Mouse (Mus musculus): ENCODE results near the gene Hck. TPM values are rescaled to one million over a fixed set of nuclear protein-coding genes. Genes with fewer than 3 reads are reported as not detected.

Hck gene
- polyA plus RNA-seq, 1 experiment from 2014 or later = 4.9 TPM

GRCm38 (mm10) chr2:153086166-153086565 is 22.1 kb upstream of the Hck start:
- H3K4me2 ChIP-seq (ENCODE audit: low read length) = no peak overlapping the region
- ATAC-seq = no peak
- no peak overlapping the region for H3K27ac ChIP-seq (ENCODE audit: low read length)
- H3K36me3 ChIP-seq (ENCODE audit: control insufficient read depth, insufficient read depth, low read length) = no peaks in the 10 kb centered on the region
- H3K4me1 ChIP-seq (ENCODE audit: control insufficient read depth, insufficient read depth, low read length) = no peaks in the 10 kb centered on the region
- no peak overlapping the region for H3K4me3 ChIP-seq (ENCODE audit: low read depth, low read length)
- H3K9me3 ChIP-seq (replicated peaks; ENCODE audit: control insufficient read depth, low read length, poor library complexity, severe bottlenecking) = no peaks in the 10 kb centered on the region
- no peaks in the 10 kb centered on the region for H3K27me3 ChIP-seq (ENCODE audit: control insufficient read depth, insufficient read depth, low read depth, low read length)
- 91% methylated on average over 4 of the region's 4 CpGs for WGBS
- no peak overlapping the region for H3K9ac ChIP-seq (ENCODE audit: low read depth, low read length)

DNA sequence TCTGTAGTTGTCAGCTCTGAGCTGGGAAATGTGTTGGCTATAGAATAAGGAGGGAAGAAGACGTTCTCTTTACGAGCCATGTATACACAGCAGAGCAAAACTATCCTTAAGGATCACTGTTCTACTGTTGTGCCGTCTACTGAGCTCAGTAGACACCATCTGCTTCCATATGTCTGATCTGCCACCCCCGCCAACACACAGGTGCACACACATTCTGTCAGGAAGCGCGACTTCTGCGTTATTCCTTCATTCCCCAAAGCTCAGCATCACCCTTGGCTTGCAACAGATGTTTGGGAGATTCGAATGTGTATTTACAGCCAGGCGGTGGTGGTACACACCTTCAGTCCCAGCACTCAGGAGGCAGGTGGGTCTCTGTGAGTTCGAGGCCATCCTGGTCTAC is 21.2 kb upstream of the Hck start:
- Histone ChIP-seq H3K36me3 (ENCODE audit: control insufficient read depth, insufficient read depth, low read length) (no peaks in the 10 kb centered on the region), H3K9me3 (replicated peaks; ENCODE audit: control insufficient read depth, low read length, poor library complexity, severe bottlenecking) (no peaks in the 10 kb centered on the region), H3K4me2 (ENCODE audit: low read length) (no peak overlapping the region), H3K4me1 (ENCODE audit: control insufficient read depth, insufficient read depth, low read length) (no peaks in the 10 kb centered on the region), H3K9ac (ENCODE audit: low read depth, low read length) (no peak overlapping the region), H3K27ac (ENCODE audit: low read length) (no peak overlapping the region), H3K27me3 (ENCODE audit: control insufficient read depth, insufficient read depth, low read depth, low read length) (no peaks in the 10 kb centered on the region), H3K4me3 (ENCODE audit: low read depth, low read length) (no peak overlapping the region)
- WGBS = 88% methylated on average over 10 of the region's 10 CpGs
- no peak for ATAC-seq

- WGBS = 67% methylated on average over 2 of the region's 2 CpGs
- H3K4me3 ChIP-seq (ENCODE audit: low read depth, low read length) = no peak overlapping the region
- no peaks in the 10 kb centered on the region for H3K9me3 ChIP-seq (replicated peaks; ENCODE audit: control insufficient read depth, low read length, poor library complexity, severe bottlenecking)
- H3K4me2 ChIP-seq (ENCODE audit: low read length) = no peak overlapping the region
- no peak overlapping the region for H3K27ac ChIP-seq (ENCODE audit: low read length)
- ATAC-seq = no peak
- no peaks in the 10 kb centered on the region for H3K36me3 ChIP-seq (ENCODE audit: control insufficient read depth, insufficient read depth, low read length)
- H3K9ac ChIP-seq (ENCODE audit: low read depth, low read length) = no peak overlapping the region
- no peaks in the 10 kb centered on the region for H3K27me3 ChIP-seq (ENCODE audit: control insufficient read depth, insufficient read depth, low read depth, low read length)
- no peaks in the 10 kb centered on the region for H3K4me1 ChIP-seq (ENCODE audit: control insufficient read depth, insufficient read depth, low read length)
Measured at GRCm38 (mm10) chr2:153089316-153089715, 19.0 kb upstream of the Hck start.

GRCm38 (mm10) chr2:153090551-153091165 is 17.6 kb upstream of the Hck start:
- H3K4me3 ChIP-seq (ENCODE audit: low read depth, low read length) = no peak overlapping the region
- no peaks in the 10 kb centered on the region for H3K27me3 ChIP-seq (ENCODE audit: control insufficient read depth, insufficient read depth, low read depth, low read length)
- no peaks in the 10 kb centered on the region for H3K9me3 ChIP-seq (replicated peaks; ENCODE audit: control insufficient read depth, low read length, poor library complexity, severe bottlenecking)
- no peak overlapping the region for H3K4me2 ChIP-seq (ENCODE audit: low read length)
- WGBS = 46% methylated on average over 10 of the region's 10 CpGs
- H3K36me3 ChIP-seq (ENCODE audit: control insufficient read depth, insufficient read depth, low read length) = no peaks in the 10 kb centered on the region
- no peak for ATAC-seq
- H3K27ac ChIP-seq (ENCODE audit: low read length) = no peak overlapping the region
- H3K4me1 ChIP-seq (ENCODE audit: control insufficient read depth, insufficient read depth, low read length) = no peaks in the 10 kb centered on the region
- H3K9ac ChIP-seq (ENCODE audit: low read depth, low read length) = no peak overlapping the region

GRCm38 (mm10) chr2:153107046-153107766 is 1.1 kb upstream of the Hck start:
- Histone ChIP-seq H3K9ac (ENCODE audit: low read depth, low read length) (no peak overlapping the region), H3K4me2 (ENCODE audit: low read length) (peak overlapping the region; percentile 76), H3K4me3 (ENCODE audit: low read depth, low read length) (no peak overlapping the region), H3K4me1 (ENCODE audit: control insufficient read depth, insufficient read depth, low read length) (peaks cover 11% of the 10 kb centered on the region), H3K36me3 (ENCODE audit: control insufficient read depth, insufficient read depth, low read length) (no peaks in the 10 kb centered on the region), H3K27me3 (ENCODE audit: control insufficient read depth, insufficient read depth, low read depth, low read length) (peaks cover 9% of the 10 kb centered on the region), H3K9me3 (replicated peaks; ENCODE audit: control insufficient read depth, low read length, poor library complexity, severe bottlenecking) (no peaks in the 10 kb centered on the region), H3K27ac (ENCODE audit: low read length) (no peak overlapping the region)
- no peak for ATAC-seq
- WGBS = 39% methylated on average over 23 of the region's 23 CpGs

- 1% methylated on average over 15 of the region's 15 CpGs for WGBS
- Histone ChIP-seq H3K36me3 (ENCODE audit: control insufficient read depth, insufficient read depth, low read length) (no peaks in the 10 kb centered on the region), H3K27me3 (ENCODE audit: control insufficient read depth, insufficient read depth, low read depth, low read length) (peaks cover 9% of the 10 kb centered on the region), H3K27ac (ENCODE audit: low read length) (no peak overlapping the region), H3K4me2 (ENCODE audit: low read length) (peak overlapping the region; percentile 76), H3K4me3 (ENCODE audit: low read depth, low read length) (peak overlapping the region; percentile 46), H3K4me1 (ENCODE audit: control insufficient read depth, insufficient read depth, low read length) (peaks cover 11% of the 10 kb centered on the region), H3K9me3 (replicated peaks; ENCODE audit: control insufficient read depth, low read length, poor library complexity, severe bottlenecking) (no peaks in the 10 kb centered on the region), H3K9ac (ENCODE audit: low read depth, low read length) (no peak overlapping the region)
- ATAC-seq = no peak
Measured at GRCm38 (mm10) chr2:153107802-153108201, 466 bp upstream of the Hck start.

GRCm38 (mm10) chr2:153109596-153109995 is 1.3 kb downstream of the Hck start:
- 73% methylated on average over 7 of the region's 7 CpGs for WGBS
- no peak for ATAC-seq

DNA sequence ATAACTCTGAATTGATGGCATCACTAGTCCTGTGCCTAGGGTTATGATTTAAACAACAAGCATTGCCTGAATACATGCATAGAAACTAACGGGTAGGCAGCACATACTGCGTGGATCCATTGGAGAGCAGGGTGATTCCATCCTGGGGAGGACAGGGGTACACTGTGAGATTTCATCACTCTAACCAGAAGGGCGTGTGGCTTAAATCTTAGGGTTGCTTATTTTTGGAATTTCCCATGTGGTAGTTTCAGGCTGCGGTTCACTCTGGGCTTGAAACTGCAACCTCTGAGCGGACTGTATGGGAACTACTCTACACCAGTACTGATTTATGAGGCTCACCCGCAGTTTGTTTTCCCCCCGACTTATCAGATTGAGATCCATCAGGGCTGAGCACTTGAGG is 3.0 kb downstream of the Hck start:
- no peak overlapping the region for H3K27ac ChIP-seq (ENCODE audit: low read length)
- no peak for ATAC-seq
- WGBS = 94% methylated on average over 7 of the region's 7 CpGs

More at GRCm38 (mm10) chr2:153109596-153109995, 1.3 kb downstream of the Hck start:
- H3K27me3 ChIP-seq (ENCODE audit: control insufficient read depth, insufficient read depth, low read depth, low read length) = peaks cover 9% of the 10 kb centered on the region
- no peak overlapping the region for H3K9ac ChIP-seq (ENCODE audit: low read depth, low read length)
- H3K36me3 ChIP-seq (ENCODE audit: control insufficient read depth, insufficient read depth, low read length) = no peaks in the 10 kb centered on the region
- peaks cover 11% of the 10 kb centered on the region for H3K4me1 ChIP-seq (ENCODE audit: control insufficient read depth, insufficient read depth, low read length)
- no peak overlapping the region for H3K4me2 ChIP-seq (ENCODE audit: low read length)
- no peak overlapping the region for H3K27ac ChIP-seq (ENCODE audit: low read length)
- no peak overlapping the region for H3K4me3 ChIP-seq (ENCODE audit: low read depth, low read length)
- H3K9me3 ChIP-seq (replicated peaks; ENCODE audit: control insufficient read depth, low read length, poor library complexity, severe bottlenecking) = no peaks in the 10 kb centered on the region

DNA sequence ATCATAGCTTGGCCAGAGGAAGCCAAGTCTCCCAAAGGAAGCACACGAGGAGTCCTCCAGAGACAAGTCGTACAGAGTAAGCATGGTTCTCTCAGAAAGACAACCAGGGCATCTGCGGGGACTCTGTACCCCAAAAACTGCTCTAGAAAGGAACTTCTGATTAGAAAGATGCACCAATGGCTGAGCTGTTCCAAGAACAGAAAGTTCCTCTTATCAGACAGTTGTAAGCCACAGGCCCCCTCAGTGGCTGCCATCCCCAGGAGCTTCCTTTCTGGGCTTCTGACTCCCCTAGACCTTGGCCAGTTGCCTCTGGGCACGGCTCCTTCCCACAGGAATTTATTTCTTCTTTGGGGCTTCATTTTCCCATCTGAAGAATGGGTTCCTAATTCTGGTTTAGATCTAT is 7.4 kb downstream of the Hck start:
- Histone ChIP-seq H3K4me1 (ENCODE audit: control insufficient read depth, insufficient read depth, low read length) (no peaks in the 10 kb centered on the region), H3K9ac (ENCODE audit: low read depth, low read length) (no peak overlapping the region), H3K27ac (ENCODE audit: low read length) (no peak overlapping the region), H3K4me2 (ENCODE audit: low read length) (no peak overlapping the region), H3K27me3 (ENCODE audit: control insufficient read depth, insufficient read depth, low read depth, low read length) (no peaks in the 10 kb centered on the region), H3K9me3 (replicated peaks; ENCODE audit: control insufficient read depth, low read length, poor library complexity, severe bottlenecking) (no peaks in the 10 kb centered on the region), H3K36me3 (ENCODE audit: control insufficient read depth, insufficient read depth, low read length) (no peaks in the 10 kb centered on the region), H3K4me3 (ENCODE audit: low read depth, low read length) (no peak overlapping the region)
- 75% methylated on average over 4 of the region's 4 CpGs for WGBS
- no peak for ATAC-seq

More for the DNA sequence above, 3.0 kb downstream of the Hck start:
- Histone ChIP-seq H3K9ac (ENCODE audit: low read depth, low read length) (no peak overlapping the region), H3K36me3 (ENCODE audit: control insufficient read depth, insufficient read depth, low read length) (no peaks in the 10 kb centered on the region), H3K4me1 (ENCODE audit: control insufficient read depth, insufficient read depth, low read length) (peaks cover 11% of the 10 kb centered on the region), H3K4me3 (ENCODE audit: low read depth, low read length) (no peak overlapping the region), H3K27me3 (ENCODE audit: control insufficient read depth, insufficient read depth, low read depth, low read length) (peaks cover 9% of the 10 kb centered on the region), H3K4me2 (ENCODE audit: low read length) (no peak overlapping the region), H3K9me3 (replicated peaks; ENCODE audit: control insufficient read depth, low read length, poor library complexity, severe bottlenecking) (no peaks in the 10 kb centered on the region)
